Mouse (Mus musculus) cortical plate, adult 2 months (tissue): Measurements from ENCODE around the gene Ano2. TPM values are rescaled to one million over a fixed set of nuclear protein-coding genes. Genes with fewer than 3 reads are reported as not detected.

Experiments
- H3K27ac ChIP-seq: fragments of 200-500 bp; 2 replicates; pipeline ENCODE4 v1.5.1; 2012; ENCODE audit warnings: low read length, control low read depth, inconsistent platforms; ENCODE audit not compliant: insufficient read depth
- H3K4me1 ChIP-seq: fragments of 200-500 bp; 2 replicates; pipeline ENCODE4 v1.6.1; 2011; ENCODE audit warnings: low read length; ENCODE audit not compliant: control insufficient read depth, insufficient read depth
- H3K4me3 ChIP-seq: fragments of 200-500 bp; 2 replicates; pipeline ENCODE4 v1.5.1; 2011; ENCODE audit warnings: mild to moderate bottlenecking, low read length, control low read depth; ENCODE audit not compliant: insufficient read depth
- CTCF ChIP-seq: fragments of 200-500 bp; IDR thresholded peaks from 2 replicates; pipeline ENCODE4 v1.5.1; 2011; ENCODE audit warnings: mild to moderate bottlenecking, control low read depth, low read length; ENCODE audit not compliant: insufficient read depth; ENCODE audit errors: extremely low read depth
- POLR2A ChIP-seq: fragments of 200-500 bp; IDR thresholded peaks from 2 replicates; pipeline ENCODE4 v1.6.1; 2011; ENCODE audit warnings: mild to moderate bottlenecking, low read length, control low read depth; ENCODE audit not compliant: insufficient read depth; ENCODE audit errors: extremely low read depth
- polyA plus RNA-seq: library from polyadenylated mRNA; depleted of rRNA; stranded (reverse); fragments of >200 nt; gene quantifications from 2 replicates; pipeline ENCODE4 v1.2.3, GENCODE M21; 2012

The Ano2 gene
- polyA plus RNA-seq, 1 experiment, result 3.0 TPM

DNA sequence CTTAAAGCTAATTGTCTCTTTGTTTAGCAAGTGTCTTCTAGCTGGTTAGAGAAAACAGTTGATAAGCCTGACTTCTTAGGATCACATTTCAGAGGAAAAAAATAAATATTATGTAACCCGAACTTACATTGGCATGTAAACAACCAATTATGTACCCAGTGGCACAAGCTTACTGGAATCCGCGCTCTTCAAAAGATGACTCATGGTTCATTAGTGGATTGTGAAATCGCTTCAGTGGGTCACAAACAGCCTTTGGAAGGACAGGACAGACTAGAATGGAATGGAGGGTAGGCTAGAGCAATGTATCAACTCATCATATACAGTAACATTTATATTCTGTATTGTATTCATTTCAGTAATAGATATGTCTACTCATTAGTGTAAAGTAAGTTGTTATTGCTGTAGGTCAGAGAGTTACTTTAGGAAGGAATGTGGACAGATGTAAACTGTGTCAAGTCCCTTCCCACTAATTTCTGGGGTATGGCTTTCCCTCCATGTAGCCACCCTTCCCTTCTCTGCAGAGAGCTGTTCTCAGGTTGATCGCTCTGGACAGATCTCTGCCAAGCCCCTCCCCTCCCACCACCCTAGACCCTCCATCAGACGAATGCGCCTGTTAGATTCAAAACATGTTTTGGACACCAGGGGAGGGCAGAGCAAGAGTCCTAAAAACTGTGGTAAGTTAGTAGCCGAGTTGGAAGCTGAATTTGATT, 343.6 kb downstream of the Ano2 start:
- no peaks in the 10 kb centered on the region for H3K4me1 ChIP-seq
- no peak overlapping the region for H3K4me3 ChIP-seq
- no peak for TF ChIP-seq CTCF
- TF ChIP-seq POLR2A, result no peak
- H3K27ac ChIP-seq, result no peak overlapping the region

DNA sequence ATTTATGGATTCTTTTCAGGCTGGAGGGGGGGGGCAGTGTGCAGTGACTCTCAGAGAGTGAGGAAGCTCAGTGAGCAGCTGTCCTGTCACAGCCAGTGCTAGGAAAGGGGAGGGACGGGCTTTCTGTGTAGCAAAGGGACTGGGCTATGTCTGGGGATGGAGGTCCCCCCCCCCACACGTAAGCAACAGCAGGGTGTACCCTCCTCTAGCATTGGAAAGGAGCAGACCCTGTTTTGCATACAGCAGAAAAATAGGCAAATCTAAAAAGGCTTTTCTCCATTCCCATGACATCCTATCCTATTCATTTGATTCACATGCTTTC, 344.1 kb downstream of the Ano2 start:
- H3K4me3 ChIP-seq, result no peak overlapping the region
- H3K4me1 ChIP-seq, result no peaks in the 10 kb centered on the region
- H3K27ac ChIP-seq, result no peak overlapping the region
- TF ChIP-seq CTCF (no peak), POLR2A (no peak)

DNA sequence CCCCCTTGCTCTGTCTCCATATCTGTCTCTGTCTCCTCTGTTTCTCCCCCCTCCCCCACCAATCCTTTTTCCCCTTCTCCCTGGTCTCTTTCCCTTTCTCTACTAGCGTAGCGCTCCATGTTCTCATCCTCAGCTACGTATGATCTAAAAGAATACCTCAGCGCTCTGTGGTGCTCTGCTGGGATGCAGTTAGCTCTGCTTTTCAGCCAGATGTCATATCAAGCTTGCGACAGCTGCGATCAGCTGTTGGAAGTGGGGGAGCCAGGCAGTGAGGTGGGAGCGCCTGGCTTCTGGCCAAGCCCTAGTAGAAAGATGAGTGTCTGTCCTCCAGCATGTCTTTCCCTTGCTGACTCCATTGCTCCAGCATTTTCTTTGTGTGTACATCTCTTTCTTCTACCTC, 344.5 kb downstream of the Ano2 start:
- no peak overlapping the region for H3K27ac ChIP-seq
- no peak for TF ChIP-seq CTCF
- TF ChIP-seq POLR2A, result no peak
- H3K4me1 ChIP-seq, result no peaks in the 10 kb centered on the region
- no peak overlapping the region for H3K4me3 ChIP-seq

DNA sequence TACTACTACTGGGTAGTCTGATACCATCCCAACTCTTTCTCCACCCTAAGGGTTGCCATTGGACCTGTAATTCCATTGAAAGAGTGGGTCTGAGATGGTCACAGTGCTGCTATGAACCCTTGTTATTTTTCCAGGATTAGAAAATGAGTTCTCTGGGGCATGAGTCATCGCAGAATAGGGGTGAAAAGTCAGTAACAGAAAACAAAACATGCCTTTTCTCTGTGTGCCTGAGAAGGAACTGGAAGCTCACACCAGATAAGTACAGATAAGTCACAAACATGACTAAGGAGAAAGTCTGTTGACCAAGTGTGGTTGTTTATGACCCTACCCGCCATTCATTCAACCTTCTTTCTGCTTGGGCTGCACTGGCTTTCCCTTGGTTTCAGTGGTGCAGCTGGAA, 345.4 kb downstream of the Ano2 start:
- no peak overlapping the region for H3K27ac ChIP-seq
- TF ChIP-seq POLR2A (no peak), CTCF (no peak)
- no peaks in the 10 kb centered on the region for H3K4me1 ChIP-seq
- no peak overlapping the region for H3K4me3 ChIP-seq

DNA sequence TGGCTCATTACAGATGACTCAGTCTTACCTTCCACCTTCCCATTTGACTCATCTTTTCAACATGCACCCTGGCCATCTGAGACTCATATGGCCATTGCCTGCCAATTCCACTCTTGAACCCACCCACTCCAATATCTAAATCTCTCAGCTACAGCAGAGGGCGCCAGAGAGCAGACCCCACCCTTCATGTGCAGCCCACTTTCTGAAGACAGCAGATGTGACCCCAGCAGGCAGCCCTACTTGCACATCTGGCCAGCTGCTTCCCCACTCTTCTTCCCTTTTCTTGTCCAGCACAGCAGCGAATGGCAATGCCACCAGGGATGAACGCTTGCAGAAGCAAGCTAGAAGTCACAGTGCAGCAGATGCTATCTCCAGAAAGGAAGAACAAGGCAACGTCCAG, 355.7 kb downstream of the Ano2 start:
- Histone ChIP-seq H3K4me1 (no peaks in the 10 kb centered on the region), H3K4me3 (no peak overlapping the region), H3K27ac (no peak overlapping the region)
- TF ChIP-seq POLR2A (no peak), CTCF (peak; percentile 34)

DNA sequence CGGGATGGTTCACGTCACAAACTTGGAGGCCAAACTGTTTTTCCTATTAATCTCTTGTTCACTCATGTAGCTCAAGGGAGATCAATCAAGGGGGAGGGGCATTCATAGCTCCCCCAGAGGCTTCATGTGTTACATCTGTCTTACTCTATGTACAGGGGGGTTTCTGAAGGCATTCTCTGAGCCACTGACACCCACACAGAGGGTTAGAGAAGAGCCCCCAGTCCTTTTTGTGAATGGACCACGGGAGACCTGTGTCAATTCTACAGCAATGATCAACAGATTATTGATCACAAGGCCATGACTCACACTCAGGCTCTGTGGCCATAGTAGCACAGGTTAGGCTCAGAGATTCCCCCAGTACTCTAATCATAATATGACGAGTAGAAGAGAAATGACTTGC, 358.0 kb downstream of the Ano2 start:
- Histone ChIP-seq H3K4me1 (no peaks in the 10 kb centered on the region), H3K4me3 (no peak overlapping the region), H3K27ac (no peak overlapping the region)
- no peak for TF ChIP-seq CTCF
- no peak for TF ChIP-seq POLR2A

DNA sequence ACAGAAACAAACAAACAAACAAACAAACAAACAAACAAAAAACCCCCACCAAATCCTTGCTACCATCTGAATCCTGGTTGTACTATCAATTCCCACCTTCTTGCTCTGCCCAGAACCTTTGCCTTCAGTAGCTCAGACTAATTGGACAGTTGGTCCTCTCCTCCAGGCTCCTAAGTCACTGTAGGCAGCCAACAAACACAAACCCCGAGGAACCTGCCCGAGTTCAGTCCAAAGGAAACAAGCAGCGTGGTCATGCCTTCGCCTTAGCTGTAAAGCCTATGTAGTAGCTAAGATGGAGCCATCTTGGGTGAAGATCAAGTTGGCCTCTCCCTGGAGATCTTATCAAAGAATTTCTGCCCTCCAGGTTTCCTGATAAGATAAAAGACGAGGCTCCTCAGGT, 362.9 kb downstream of the Ano2 start:
- TF ChIP-seq POLR2A, result no peak
- no peak for TF ChIP-seq CTCF
- Histone ChIP-seq H3K4me1 (no peaks in the 10 kb centered on the region), H3K4me3 (no peak overlapping the region), H3K27ac (no peak overlapping the region)

DNA sequence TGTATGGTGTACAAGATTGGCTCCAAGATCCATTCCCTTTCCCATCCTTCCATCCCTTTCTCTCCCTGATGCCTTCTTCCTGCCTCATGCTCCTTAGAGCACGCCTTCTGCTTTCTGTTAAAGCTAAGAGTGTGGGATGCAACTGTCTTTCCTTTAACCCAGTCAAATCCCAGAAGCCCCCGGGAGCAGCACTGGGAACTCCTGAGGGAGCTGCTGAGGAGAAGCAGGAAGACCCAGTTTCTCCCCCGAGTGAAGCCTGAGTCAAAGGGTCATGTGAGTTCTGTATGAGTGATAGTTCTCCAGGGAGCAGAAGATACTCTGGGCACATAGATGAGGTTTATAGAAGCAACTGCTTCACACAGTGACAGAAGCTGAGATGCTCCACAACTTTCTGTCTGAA, 367.5 kb downstream of the Ano2 start:
- Histone ChIP-seq H3K4me3 (no peak overlapping the region), H3K27ac (no peak overlapping the region), H3K4me1 (no peaks in the 10 kb centered on the region)
- TF ChIP-seq POLR2A (no peak), CTCF (no peak)

DNA sequence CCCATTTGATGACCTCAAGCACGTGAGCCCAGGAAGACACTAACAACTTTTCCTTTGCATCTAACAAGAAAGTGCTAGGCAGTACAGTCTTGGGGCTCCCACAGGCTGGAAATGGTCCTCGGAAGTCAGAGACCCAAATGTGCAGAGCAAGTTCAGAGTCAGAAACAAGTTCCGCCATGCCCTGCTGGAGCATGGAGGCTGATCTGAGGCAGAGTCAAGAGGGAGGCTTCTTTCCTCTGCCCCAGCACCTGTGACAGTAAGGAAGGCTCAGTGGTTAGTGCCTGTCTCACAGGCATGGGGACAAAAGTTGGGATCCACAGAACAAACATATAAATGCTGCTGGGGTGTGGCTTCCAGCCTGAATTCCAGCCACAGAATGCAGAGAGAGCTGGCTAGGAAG, 390.3 kb downstream of the Ano2 start:
- no peak overlapping the region for H3K4me3 ChIP-seq

DNA sequence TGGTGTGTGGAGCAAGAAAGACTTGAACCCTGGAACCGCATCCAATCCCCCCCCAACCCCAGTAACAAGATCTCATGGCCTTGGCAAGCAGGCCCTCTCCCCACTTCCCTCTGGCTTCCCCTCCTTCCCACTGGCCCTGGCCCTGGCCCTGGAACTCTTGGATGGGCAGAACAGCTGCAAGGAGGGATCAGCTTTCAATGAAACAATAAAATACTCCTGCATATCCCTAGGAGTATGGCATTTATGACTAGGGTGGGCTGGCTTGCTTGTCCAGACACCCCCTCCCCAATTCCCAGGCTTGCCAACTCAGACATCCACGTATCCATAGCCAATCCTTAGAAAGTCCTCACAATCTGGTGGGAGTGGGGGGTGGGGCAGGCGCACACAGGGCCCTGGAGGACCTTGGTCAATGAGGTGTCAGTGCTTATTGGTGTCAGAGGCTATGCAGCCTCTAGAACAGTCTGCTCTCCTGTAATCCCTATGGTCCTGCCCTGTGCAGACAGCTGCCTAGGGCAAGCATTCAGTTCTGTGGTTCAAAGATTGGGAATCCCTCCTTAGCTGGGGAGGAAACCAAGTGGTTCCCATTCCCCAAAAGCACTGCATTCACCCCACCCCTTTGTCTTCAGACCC, 396.2 kb downstream of the Ano2 start:
- Histone ChIP-seq H3K4me1 (no peaks in the 10 kb centered on the region), H3K27ac (no peak overlapping the region), H3K4me3 (no peak overlapping the region)
- TF ChIP-seq POLR2A (no peak), CTCF (no peak)

More for the DNA sequence above, 390.3 kb downstream of the Ano2 start:
- no peak overlapping the region for H3K27ac ChIP-seq
- H3K4me1 ChIP-seq, result no peaks in the 10 kb centered on the region
- no peak for TF ChIP-seq CTCF
- TF ChIP-seq POLR2A, result no peak
